Mouse (Mus musculus): Measurements from ENCODE around the gene Gm9903. TPM values are rescaled to one million over a fixed set of nuclear protein-coding genes. Genes with fewer than 3 reads are reported as not detected.

Gm9903 gene
- polyA plus RNA-seq, 2 experiments: 0.80 to 0.89 TPM

DNA sequence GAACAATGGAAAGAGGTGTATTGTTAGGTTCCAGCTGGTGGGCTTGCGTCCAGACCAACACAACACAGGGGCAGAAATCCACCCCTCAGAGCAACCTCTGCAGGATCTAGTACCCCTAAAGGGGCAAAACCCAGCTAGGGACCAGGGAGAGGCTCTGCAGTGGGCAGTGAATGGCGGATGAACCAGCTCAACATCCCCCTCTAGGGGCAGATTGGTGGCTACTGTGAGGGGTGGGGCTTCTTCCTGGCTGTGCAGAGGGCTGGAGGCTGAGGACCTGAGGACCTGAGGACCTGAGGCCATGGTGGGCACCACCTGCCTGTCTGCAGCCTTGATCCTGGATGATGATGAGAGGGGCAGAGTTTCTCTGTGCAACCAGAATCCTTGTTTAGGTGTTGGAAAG, 36.1 kb upstream of the Gm9903 start:
- ATAC-seq (ENCODE audit: low FRiP score, low read depth) (no peak), DNase-seq (ENCODE audit: low spot score) (no peak)
- Histone ChIP-seq H3K9me3 (ENCODE audit: control insufficient read depth, low read length) (no peaks in the 10 kb centered on the region), H3K4me3 (replicated peaks; ENCODE audit: low read length) (no peak overlapping the region), H3K27ac (replicated peaks; ENCODE audit: low read depth, low read length) (no peak overlapping the region), H3K4me2 (replicated peaks; ENCODE audit: low read depth, low read length, severe bottlenecking) (no peak overlapping the region), H3K36me3 (ENCODE audit: control insufficient read depth, insufficient read depth, low read length) (peaks cover 8% of the 10 kb centered on the region; the same call in 1 of the 2 replicates), H3K4me1 (ENCODE audit: control insufficient read depth, insufficient read depth, low read length) (no peaks in the 10 kb centered on the region), H3K27me3 (ENCODE audit: control insufficient read depth, insufficient read depth, low read length) (no peaks in the 10 kb centered on the region), H3K9ac (ENCODE audit: low read depth, low read length, severe bottlenecking) (no peak overlapping the region)
- 43% methylated on average over 2 of the region's 2 CpGs for WGBS
- no peak for TF ChIP-seq POLR2A (IDR thresholded peaks at IDR 0.05; ENCODE audit: borderline replicate concordance, extremely low read depth, insufficient read depth, insufficient read length)

DNA sequence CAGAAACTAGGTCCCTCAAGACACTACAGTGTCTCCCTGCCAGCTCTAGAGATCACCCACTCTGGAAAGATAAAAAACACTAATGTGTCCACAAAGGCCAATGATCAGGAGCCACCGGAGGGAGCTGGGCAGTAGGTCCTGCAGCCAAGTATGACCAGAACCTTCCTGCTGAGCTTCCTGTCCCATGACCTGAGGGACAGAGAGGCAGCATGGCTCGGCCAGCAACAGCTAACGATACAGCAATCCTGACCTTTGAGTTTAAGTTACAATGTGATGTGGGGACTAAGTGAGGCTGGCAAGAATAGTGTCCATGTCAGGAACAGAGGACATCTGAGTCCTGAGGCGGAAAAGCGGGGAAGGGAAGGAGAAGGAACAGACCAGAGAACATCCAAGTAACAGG, 24.4 kb upstream of the Gm9903 start:
- no peak for TF ChIP-seq POLR2A (IDR thresholded peaks at IDR 0.05; ENCODE audit: borderline replicate concordance, extremely low read depth, insufficient read depth, insufficient read length)
- Histone ChIP-seq H3K36me3 (ENCODE audit: control insufficient read depth, insufficient read depth, low read length) (peaks cover 54% of the 10 kb centered on the region), H3K9ac (ENCODE audit: low read depth, low read length, severe bottlenecking) (no peak overlapping the region), H3K9me3 (ENCODE audit: control insufficient read depth, low read length) (no peaks in the 10 kb centered on the region), H3K4me2 (replicated peaks; ENCODE audit: low read depth, low read length, severe bottlenecking) (no peak overlapping the region), H3K4me1 (ENCODE audit: control insufficient read depth, insufficient read depth, low read length) (no peaks in the 10 kb centered on the region), H3K27me3 (ENCODE audit: control insufficient read depth, insufficient read depth, low read length) (no peaks in the 10 kb centered on the region), H3K27ac (replicated peaks; ENCODE audit: low read depth, low read length) (no peak overlapping the region), H3K4me3 (replicated peaks; ENCODE audit: low read length) (no peak overlapping the region)
- 86% methylated on average over 5 of the region's 5 CpGs for WGBS
- no peak for ATAC-seq (ENCODE audit: low FRiP score, low read depth)
- DNase-seq (ENCODE audit: low spot score): no peak

DNA sequence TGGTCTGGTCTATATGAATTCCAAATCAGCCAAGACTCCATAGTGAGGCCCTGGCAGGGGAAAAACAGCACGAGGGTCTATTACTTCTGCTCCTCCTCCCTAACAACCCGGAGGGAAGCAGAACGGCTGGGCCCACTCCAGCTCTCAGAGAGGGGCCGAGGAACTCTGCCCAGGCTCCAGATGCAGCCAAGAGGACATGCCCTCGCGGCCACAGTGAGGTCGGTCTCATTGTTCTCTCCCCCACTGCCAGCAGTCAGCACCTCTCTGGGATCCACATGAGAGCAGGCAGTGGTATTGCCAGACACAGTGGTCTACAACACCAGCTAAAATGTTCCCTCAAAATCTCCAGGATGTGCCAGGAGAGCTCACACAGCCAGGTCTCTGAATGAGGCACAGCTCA, 23.1 kb upstream of the Gm9903 start:
- Histone ChIP-seq H3K4me1 (ENCODE audit: control insufficient read depth, insufficient read depth, low read length) (no peaks in the 10 kb centered on the region), H3K4me3 (replicated peaks; ENCODE audit: low read length) (no peak overlapping the region), H3K4me2 (replicated peaks; ENCODE audit: low read depth, low read length, severe bottlenecking) (no peak overlapping the region), H3K27ac (replicated peaks; ENCODE audit: low read depth, low read length) (no peak overlapping the region), H3K9ac (ENCODE audit: low read depth, low read length, severe bottlenecking) (no peak overlapping the region), H3K36me3 (ENCODE audit: control insufficient read depth, insufficient read depth, low read length) (peaks cover 56% of the 10 kb centered on the region), H3K9me3 (ENCODE audit: control insufficient read depth, low read length) (no peaks in the 10 kb centered on the region), H3K27me3 (ENCODE audit: control insufficient read depth, insufficient read depth, low read length) (no peaks in the 10 kb centered on the region)
- DNase-seq (ENCODE audit: low spot score) (no peak), ATAC-seq (ENCODE audit: low FRiP score, low read depth) (no peak)
- no peak for TF ChIP-seq POLR2A (IDR thresholded peaks at IDR 0.05; ENCODE audit: borderline replicate concordance, extremely low read depth, insufficient read depth, insufficient read length)
- WGBS: 77% methylated on average over 7 of the region's 7 CpGs

DNA sequence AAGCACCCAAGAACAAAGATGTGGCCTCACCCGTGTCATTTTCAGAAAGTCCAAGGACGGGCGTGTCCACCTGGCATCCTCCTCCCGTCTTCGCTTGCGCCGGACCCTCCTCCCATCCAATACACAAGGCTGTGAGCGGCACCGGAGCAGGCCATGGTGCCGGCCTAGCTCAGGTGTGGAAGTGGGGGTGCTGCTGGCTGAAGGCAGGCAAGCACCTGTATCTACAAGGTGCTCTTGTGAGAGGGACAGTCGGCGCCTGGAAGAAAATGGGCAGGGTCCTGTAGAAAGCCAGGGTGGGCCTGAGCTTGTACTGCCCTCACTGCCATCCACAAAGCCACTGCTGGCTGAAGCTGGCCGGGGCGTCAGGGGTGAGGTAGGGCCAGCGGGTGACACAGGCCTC, 22.3 kb upstream of the Gm9903 start:
- H3K9me3 ChIP-seq (ENCODE audit: control insufficient read depth, low read length): no peaks in the 10 kb centered on the region
- no peak overlapping the region for H3K4me2 ChIP-seq (replicated peaks; ENCODE audit: low read depth, low read length, severe bottlenecking)
- H3K9ac ChIP-seq (ENCODE audit: low read depth, low read length, severe bottlenecking): no peak overlapping the region
- no peak for TF ChIP-seq POLR2A (IDR thresholded peaks at IDR 0.05; ENCODE audit: borderline replicate concordance, extremely low read depth, insufficient read depth, insufficient read length)
- no peak for ATAC-seq (ENCODE audit: low FRiP score, low read depth)
- DNase-seq (ENCODE audit: low spot score): no peak
- no peaks in the 10 kb centered on the region for H3K4me1 ChIP-seq (ENCODE audit: control insufficient read depth, insufficient read depth, low read length)
- H3K27me3 ChIP-seq (ENCODE audit: control insufficient read depth, insufficient read depth, low read length): no peaks in the 10 kb centered on the region
- H3K36me3 ChIP-seq (ENCODE audit: control insufficient read depth, insufficient read depth, low read length): peaks cover 64% of the 10 kb centered on the region
- 91% methylated on average over 13 of the region's 15 CpGs for WGBS
- H3K4me3 ChIP-seq (replicated peaks; ENCODE audit: low read length): no peak overlapping the region
- H3K27ac ChIP-seq (replicated peaks; ENCODE audit: low read depth, low read length): no peak overlapping the region

DNA sequence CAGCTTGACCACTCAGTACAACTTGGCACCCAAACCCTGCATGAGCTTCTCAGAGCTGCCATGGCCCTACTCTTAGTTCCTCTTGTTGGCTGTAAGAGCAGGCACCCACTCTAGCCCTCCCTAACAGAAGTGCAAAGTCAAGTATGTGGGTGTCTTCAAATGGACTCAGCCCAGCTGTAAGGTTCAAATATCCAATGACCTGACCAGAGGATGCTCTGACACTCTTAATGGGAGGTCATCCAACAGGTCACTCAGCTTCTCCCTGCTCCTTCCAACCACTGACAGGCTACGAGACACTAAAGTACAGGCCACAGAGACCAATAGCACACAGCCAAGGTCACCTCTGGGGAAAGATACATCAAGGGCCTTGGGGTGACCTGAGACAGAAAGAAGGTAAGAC, 20.5 kb upstream of the Gm9903 start:
- H3K9ac ChIP-seq (ENCODE audit: low read depth, low read length, severe bottlenecking): no peak overlapping the region
- H3K9me3 ChIP-seq (ENCODE audit: control insufficient read depth, low read length): no peaks in the 10 kb centered on the region
- WGBS: 78% methylated on average over 1 of the region's 1 CpGs
- peaks cover 71% of the 10 kb centered on the region for H3K36me3 ChIP-seq (ENCODE audit: control insufficient read depth, insufficient read depth, low read length)
- no peak for TF ChIP-seq POLR2A (IDR thresholded peaks at IDR 0.05; ENCODE audit: borderline replicate concordance, extremely low read depth, insufficient read depth, insufficient read length)
- DNase-seq (ENCODE audit: low spot score) (no peak), ATAC-seq (ENCODE audit: low FRiP score, low read depth) (no peak)
- no peaks in the 10 kb centered on the region for H3K4me1 ChIP-seq (ENCODE audit: control insufficient read depth, insufficient read depth, low read length)
- no peak overlapping the region for H3K27ac ChIP-seq (replicated peaks; ENCODE audit: low read depth, low read length)
- no peak overlapping the region for H3K4me2 ChIP-seq (replicated peaks; ENCODE audit: low read depth, low read length, severe bottlenecking)
- H3K27me3 ChIP-seq (ENCODE audit: control insufficient read depth, insufficient read depth, low read length): no peaks in the 10 kb centered on the region
- H3K4me3 ChIP-seq (replicated peaks; ENCODE audit: low read length): no peak overlapping the region

DNA sequence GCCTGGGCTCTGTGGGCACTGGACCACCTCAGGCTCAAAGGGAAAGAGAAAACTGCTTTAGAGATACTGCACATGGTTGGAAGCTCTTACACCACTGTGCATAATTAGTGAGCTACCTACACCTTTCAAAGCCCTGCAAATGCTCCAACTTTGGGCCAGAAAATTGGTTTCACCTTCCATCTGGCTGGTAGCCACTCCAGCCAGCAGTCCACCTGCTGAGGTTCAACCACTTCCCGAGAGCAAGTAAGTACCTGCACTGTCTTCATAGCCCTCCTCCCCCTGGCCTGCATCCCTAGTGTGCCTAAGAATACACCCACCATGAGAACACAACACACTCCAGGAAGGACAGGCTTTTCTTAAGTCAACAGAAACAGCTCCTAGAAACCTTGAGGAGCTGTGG, 17.9 kb upstream of the Gm9903 start:
- WGBS: 85% methylated on average over 1 of the region's 1 CpGs
- H3K4me3 ChIP-seq (replicated peaks; ENCODE audit: low read length): no peak overlapping the region
- H3K9ac ChIP-seq (ENCODE audit: low read depth, low read length, severe bottlenecking): no peak overlapping the region
- TF ChIP-seq POLR2A (IDR thresholded peaks at IDR 0.05; ENCODE audit: borderline replicate concordance, extremely low read depth, insufficient read depth, insufficient read length): no peak
- H3K4me2 ChIP-seq (replicated peaks; ENCODE audit: low read depth, low read length, severe bottlenecking): no peak overlapping the region
- no peaks in the 10 kb centered on the region for H3K27me3 ChIP-seq (ENCODE audit: control insufficient read depth, insufficient read depth, low read length)
- H3K27ac ChIP-seq (replicated peaks; ENCODE audit: low read depth, low read length): no peak overlapping the region
- no peaks in the 10 kb centered on the region for H3K9me3 ChIP-seq (ENCODE audit: control insufficient read depth, low read length)
- H3K36me3 ChIP-seq (ENCODE audit: control insufficient read depth, insufficient read depth, low read length): peaks cover 68% of the 10 kb centered on the region
- no peaks in the 10 kb centered on the region for H3K4me1 ChIP-seq (ENCODE audit: control insufficient read depth, insufficient read depth, low read length)
- no peak for DNase-seq (ENCODE audit: low spot score)
- ATAC-seq (ENCODE audit: low FRiP score, low read depth): no peak

Measured in limb, embryonic 14.5 days (tissue).